Mouse (Mus musculus) stomach, postnatal 0 days (tissue): ENCODE data around the gene Nemf. TPM values are rescaled to one million over a fixed set of nuclear protein-coding genes. Genes with fewer than 3 reads are reported as not detected.
"Not testable (repeated sequence)": the region's sequence is repeated elsewhere in the genome, so short reads cannot be mapped to it uniquely, and the experiment has no call there.

ENCODE experiments used
- ATAC-seq: fragments of 200-750 bp; cut with Nextera tagmentation; 2 replicates; pipeline ENCODE4 v1.8.0; 2017; ENCODE audit not compliant: low FRiP score, low TSS enrichment
- DNase-seq: peaks from one replicate; pipeline ENCODE4 v3.0.0-alpha.2; 2016; ENCODE audit warnings: low spot score
- H3K27ac ChIP-seq: fragments of 300-500 bp; sonication (generic); replicated peaks from 2 replicates; pipeline ENCODE4 v1.5.1; 2014; ENCODE audit warnings: mild to moderate bottlenecking, control low read depth
- H3K27me3 ChIP-seq: fragments of 300-500 bp; sonication (generic); 2 replicates; pipeline ENCODE4 v1.6.1; 2014; ENCODE audit warnings: low read length; ENCODE audit not compliant: control insufficient read depth, insufficient read depth
- H3K36me3 ChIP-seq: fragments of 300-500 bp; sonication (generic); 2 replicates; pipeline ENCODE4 v1.6.1; 2014; ENCODE audit warnings: low read length, mixed read lengths; ENCODE audit not compliant: control insufficient read depth, insufficient read depth
- H3K4me1 ChIP-seq: fragments of 300-500 bp; sonication (generic); replicated peaks from 2 replicates; pipeline ENCODE4 v1.6.1; 2014; ENCODE audit warnings: antibody characterized with exemption; ENCODE audit not compliant: control insufficient read depth, insufficient read depth
- H3K4me2 ChIP-seq: fragments of 300-500 bp; sonication (generic); replicated peaks from 2 replicates; pipeline ENCODE4 v1.6.1; 2014; ENCODE audit warnings: low read depth, mild to moderate bottlenecking, control low read depth, moderate library complexity
- H3K4me3 ChIP-seq: fragments of 300-500 bp; sonication (generic); 2 replicates; pipeline ENCODE4 v1.5.1; 2014; ENCODE audit warnings: low read depth, low read length, control low read depth
- H3K9ac ChIP-seq: fragments of 300-500 bp; sonication (generic); 2 replicates; pipeline ENCODE4 v1.6.1; 2014; ENCODE audit warnings: mild to moderate bottlenecking, low read length, control low read depth, mixed read lengths
- H3K9me3 ChIP-seq: fragments of 300-500 bp; sonication (generic); 2 replicates; pipeline ENCODE4 v1.6.1; 2016; ENCODE audit warnings: low read length; ENCODE audit not compliant: control insufficient read depth
- CTCF ChIP-seq: IDR thresholded peaks from 2 replicates; pipeline ENCODE4 v1.5.1; 2016; ENCODE audit warnings: antibody characterized with exemption, low read depth, mild to moderate bottlenecking, moderate library complexity
- EP300 ChIP-seq: optimal IDR thresholded peaks from 2 replicates; pipeline ENCODE3; 2016; ENCODE audit warnings: antibody characterized with exemption
- WGBS: fragments of 180-500 bp; shearing (Covaris S2); extraction: QIAGEN DNeasy Blood & Tissue Kit; methylation state at CpG from one replicate; pipeline ENCODE4 v1.1.7; 2014; 5-methylcytosine and 5-hydroxymethylcytosine counted together
- polyA plus RNA-seq: library from polyadenylated mRNA; unstranded; fragments of >200 nt; fragmentation: Nextera tagmentation; extraction: Ambion mirVana; gene quantifications from 2 replicates; pipeline ENCODE4 v1.2.1, GENCODE M21; 2015

Nemf gene
- polyA plus RNA-seq, 1 experiment from 2014 or later, result 50.0 TPM

- WGBS, result 38% methylated on average over 2 of the region's 2 CpGs
- ATAC-seq, result peak; percentile 15; the same call in 1 of the 2 replicates
Observed at GRCm38 (mm10) chr12:69367557-69367956, 10.6 kb upstream of the Nemf start.

DNA sequence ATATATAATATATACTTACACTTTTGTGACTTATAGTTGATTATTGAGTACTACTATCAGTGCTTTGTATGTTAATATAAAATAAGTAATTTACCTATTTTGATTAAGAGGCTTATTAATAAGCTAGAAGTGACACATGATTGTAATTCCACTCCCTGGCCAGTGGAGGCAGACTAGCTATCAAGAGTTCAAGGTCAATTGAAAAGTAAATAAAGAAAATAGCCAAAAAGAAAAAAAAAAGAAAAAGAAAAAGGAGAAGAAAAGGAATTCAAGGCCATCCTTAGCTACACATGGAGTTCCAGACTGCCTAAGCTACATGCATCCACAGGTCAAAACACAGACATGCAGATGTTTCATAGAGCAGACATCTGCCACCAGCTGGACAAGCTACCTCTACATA lies 9.5 kb upstream of the Nemf start:
- Histone ChIP-seq H3K4me2 (no peak overlapping the region), H3K9ac (no peak overlapping the region), H3K9me3 (no peaks in the 10 kb centered on the region), H3K27me3 (no peaks in the 10 kb centered on the region), H3K4me1 (no peaks in the 10 kb centered on the region), H3K4me3 (no peak overlapping the region), H3K27ac (no peak overlapping the region), H3K36me3 (no peaks in the 10 kb centered on the region)
- ATAC-seq, result no peak
- no peak for TF ChIP-seq EP300
- peak; percentile 52 for TF ChIP-seq CTCF
- no peak for DNase-seq

More at GRCm38 (mm10) chr12:69367557-69367956, 10.6 kb upstream of the Nemf start:
- TF ChIP-seq EP300 (no peak), CTCF (no peak)
- no peaks in the 10 kb centered on the region for H3K4me1 ChIP-seq
- H3K4me3 ChIP-seq, result no peak overlapping the region
- H3K27ac ChIP-seq, result 0 out of 2 replicates have a peak overlapping the region, but pooled peaks have one; percentile 30
- no peak overlapping the region for H3K4me2 ChIP-seq
- no peaks in the 10 kb centered on the region for H3K27me3 ChIP-seq
- H3K9me3 ChIP-seq, result no peaks in the 10 kb centered on the region
- H3K9ac ChIP-seq, result no peak overlapping the region
- no peaks in the 10 kb centered on the region for H3K36me3 ChIP-seq
- DNase-seq, result no peak

GRCm38 (mm10) chr12:69365757-69366156 lies 8.8 kb upstream of the Nemf start:
- no peaks in the 10 kb centered on the region for H3K36me3 ChIP-seq
- no peak overlapping the region for H3K27ac ChIP-seq
- H3K27me3 ChIP-seq, result no peaks in the 10 kb centered on the region
- no peaks in the 10 kb centered on the region for H3K9me3 ChIP-seq
- no peak for TF ChIP-seq EP300
- TF ChIP-seq CTCF, result no peak
- no peak for DNase-seq
- WGBS, result 81% methylated on average over 7 of the region's 7 CpGs
- H3K4me2 ChIP-seq, result no peak overlapping the region
- no peaks in the 10 kb centered on the region for H3K4me1 ChIP-seq
- no peak overlapping the region for H3K9ac ChIP-seq
- no peak overlapping the region for H3K4me3 ChIP-seq
- no peak for ATAC-seq

DNA sequence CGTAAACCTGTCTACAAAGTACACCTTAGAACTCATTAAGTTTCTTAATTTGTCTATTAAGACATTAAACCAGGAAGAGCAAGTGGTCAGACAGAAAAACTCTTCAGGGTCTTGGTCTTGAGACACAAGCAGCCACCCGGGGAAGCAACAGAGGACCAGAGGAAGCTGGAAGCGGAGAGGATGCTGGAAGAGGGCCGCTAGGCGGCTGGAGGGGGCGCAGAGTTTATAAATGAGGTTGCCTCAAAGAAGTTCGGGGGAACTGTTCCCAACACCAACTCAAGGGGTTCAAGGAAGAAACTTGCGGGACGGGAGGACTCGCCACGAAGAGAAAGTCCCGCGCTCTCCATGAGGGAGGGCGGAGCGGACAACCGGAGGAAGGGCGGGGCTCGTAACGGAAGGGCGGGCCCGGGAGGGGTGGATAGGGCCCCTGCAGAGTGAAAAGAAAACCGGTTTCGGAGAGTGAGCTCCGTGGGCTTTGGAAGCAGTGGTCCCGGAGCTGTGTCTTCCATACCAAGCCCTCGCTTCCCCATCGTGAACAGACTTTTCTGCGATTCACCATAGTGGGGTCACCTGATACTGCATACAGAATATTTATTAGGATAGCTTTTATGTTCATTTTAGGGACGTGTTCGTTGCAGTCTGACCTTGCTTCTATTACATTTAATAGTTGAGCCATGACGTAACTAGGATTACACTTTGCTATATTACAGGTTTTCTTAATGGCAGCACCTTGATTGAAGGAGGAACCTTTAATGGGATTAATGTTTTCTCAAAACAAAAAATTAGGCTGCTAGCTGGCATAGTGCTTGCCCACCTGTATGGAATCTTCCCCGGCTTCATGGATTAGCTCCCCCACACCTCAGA lies 7.2 kb upstream of the Nemf start:
- Histone ChIP-seq H3K36me3 (no peaks in the 10 kb centered on the region), H3K4me1 (no peaks in the 10 kb centered on the region), H3K4me3 (peak overlapping the region; percentile 35), H3K4me2 (peak overlapping the region; percentile 40), H3K27ac (peak overlapping the region; percentile 59), H3K27me3 (no peaks in the 10 kb centered on the region), H3K9ac (peak overlapping the region; percentile 38), H3K9me3 (no peaks in the 10 kb centered on the region)
- DNase-seq (peak; percentile 88), ATAC-seq (peak; percentile 70)
- 3% methylated on average over 32 of the region's 32 CpGs for WGBS
- TF ChIP-seq CTCF (peak; percentile 50), EP300 (peak; percentile 54)

DNA sequence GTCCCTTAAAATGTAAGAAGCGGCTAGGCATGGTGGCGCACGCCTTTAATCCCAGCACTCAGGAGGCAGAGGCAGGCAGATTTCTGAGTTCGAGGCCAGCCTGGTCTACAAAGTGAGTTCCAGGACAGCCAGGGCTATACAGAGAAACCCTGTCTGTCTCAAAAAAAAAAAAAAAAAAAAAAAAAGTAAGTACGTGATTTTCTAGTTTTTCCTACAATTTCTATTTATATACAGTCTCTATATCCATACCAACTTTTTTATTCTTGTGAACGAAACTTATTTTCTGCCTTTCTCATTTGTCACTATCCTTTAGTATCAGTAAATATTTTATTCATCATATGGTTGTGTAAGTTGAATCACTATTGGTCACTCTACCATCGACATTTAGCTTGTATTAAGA lies 6.1 kb upstream of the Nemf start:
- not testable (repeated sequence) for DNase-seq, H3K36me3 ChIP-seq, H3K27ac ChIP-seq, ATAC-seq, H3K4me3 ChIP-seq, H3K9ac ChIP-seq, H3K4me2 ChIP-seq, H3K9me3 ChIP-seq, H3K4me1 ChIP-seq, H3K27me3 ChIP-seq
- 96% methylated on average over 7 of the region's 7 CpGs for WGBS

DNA sequence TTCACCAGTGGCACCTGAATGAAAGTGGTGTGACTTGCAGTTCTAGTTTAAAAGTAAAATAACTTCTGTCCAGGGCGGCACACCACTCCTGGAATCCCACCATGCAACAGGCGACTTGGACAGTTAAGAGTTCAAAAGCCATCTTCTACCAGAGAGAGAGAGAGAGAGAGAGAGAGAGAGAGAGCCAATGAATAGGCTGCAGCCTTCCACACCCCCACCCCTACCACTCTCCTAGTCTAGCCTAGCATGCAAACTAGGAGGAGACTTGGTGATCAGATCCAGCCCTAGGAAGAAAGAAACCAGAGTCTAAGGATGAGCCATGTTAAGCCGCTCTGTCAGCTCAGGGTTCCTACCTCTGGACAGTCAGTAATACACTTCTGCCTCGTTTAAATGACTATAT lies 5.4 kb upstream of the Nemf start:
- no peak for TF ChIP-seq EP300
- no peak for TF ChIP-seq CTCF
- Histone ChIP-seq H3K27ac (peak overlapping the region; percentile 10; the same call in 1 of the 2 replicates), H3K4me3 (no peak overlapping the region), H3K4me2 (no peak overlapping the region), H3K36me3 (no peaks in the 10 kb centered on the region), H3K4me1 (no peaks in the 10 kb centered on the region), H3K27me3 (no peaks in the 10 kb centered on the region), H3K9me3 (no peaks in the 10 kb centered on the region), H3K9ac (no peak overlapping the region)
- DNase-seq (no peak), ATAC-seq (no peak)
- 50% methylated on average over 4 of the region's 4 CpGs for WGBS
